Mouse (Mus musculus) spleen, adult 2 months (tissue): ENCODE data around the gene Nop58.

Experiments used
- CTCF ChIP-seq: fragments of 200-500 bp; IDR thresholded peaks from 2 replicates; pipeline ENCODE4 v1.5.1; 2011; ENCODE audit warnings: mild to moderate bottlenecking, inconsistent platforms; ENCODE audit not compliant: insufficient read depth, insufficient read length, insufficient replicate concordance; ENCODE audit errors: extremely low read depth
- POLR2A ChIP-seq: fragments of 200-500 bp; IDR thresholded peaks from 2 replicates; pipeline ENCODE4 v1.6.1; 2011; ENCODE audit warnings: low read depth, low read length, inconsistent platforms

GRCm38 (mm10) chr1:59668871-59669270, 15.9 kb upstream of the Nop58 start:
- TF ChIP-seq POLR2A: no peak
- no peak for TF ChIP-seq CTCF
